In genomic region chr19:16805102-16805501, GRCm38 (mm10) we compare ENCODE assay signal across 29 mouse cellular contexts. TPM values are rescaled to one million over a fixed set of nuclear protein-coding genes. Genes with fewer than 3 reads are reported as not detected.
DNase-seq lines count a peak whose midpoint lies in the region; ATAC-seq and TF ChIP-seq lines count a peak whose summit lies in the region.
"Had no signal": no experiment of that assay in that cellular context is flagged by ENCODE, and none has a peak within 500 bp of the region (broad histone marks: within the 10 kb centered on the region; RNA-seq: fewer than 3 reads in every experiment).

No protein-coding gene starts in this region.

- TF ChIP-seq EP300 in liver, postnatal 0 days (IDR thresholded peaks at IDR 0.05; ENCODE audit: low read depth) = no peak
- no peak for TF ChIP-seq EP300 in liver, embryonic 14.5 days (IDR thresholded peaks at IDR 0.05; ENCODE audit: low read depth)

- no peak for DNase-seq in liver, postnatal 0 days
- peak; percentile 38 for DNase-seq in R1 (ENCODE audit: low read depth, low spot score)
- no peak for DNase-seq in liver, embryonic 14.5 days (ENCODE audit: low read depth in 3 of 3, low spot score in 3 of 3)
- no peak for DNase-seq in layer of hippocampus, adult 8-10 months (ENCODE audit: low spot score in 2 of 2)
- DNase-seq in neural tube, embryonic 10.5 days (ENCODE audit: extremely low spot score, low spot score) = no peak
- DNase-seq: adrenal gland, adult 2 months; adrenal gland, postnatal 10 days; adrenal gland, postnatal 25 days; B cell, adult 2 months; cerebellum, adult 11 months; cerebellum, adult 18-20 months; cerebellum, adult 8-10 months; cerebellum, adult 9-11 months; cerebellum, postnatal 14 days; cerebellum, postnatal 36 days; embryo, embryonic 11 days; forebrain, postnatal 0 days had no signal

- no peak for TF ChIP-seq CTCF in liver, postnatal 0 days (IDR thresholded peaks at IDR 0.05; ENCODE audit: low read depth)
- TF ChIP-seq CTCF in liver, embryonic 14.5 days (IDR thresholded peaks at IDR 0.05; ENCODE audit: low read depth) = no peak

- 30% methylated on average over 3 of the region's 3 CpGs for WGBS in liver, embryonic 12.5 days (ENCODE audit: insufficient replicate concordance)
- 50% methylated on average over 3 of the region's 3 CpGs for WGBS in liver, postnatal 0 days (ENCODE audit: insufficient replicate concordance)
- WGBS in liver, embryonic 14.5 days (ENCODE audit: insufficient replicate concordance) = 50% methylated on average over 3 of the region's 3 CpGs
- WGBS in forebrain, embryonic 15.5 days = 70% methylated on average over 3 of the region's 3 CpGs

- peak overlapping the region; percentile 34; the same call in 1 of the 2 replicates for H3K4me2 ChIP-seq in liver, embryonic 12.5 days
- H3K4me2 ChIP-seq in liver, postnatal 0 days (ENCODE audit: low read depth, low read length) = no peak overlapping the region
- H3K4me2 ChIP-seq in liver, embryonic 14.5 days (ENCODE audit: low read depth) = no peak overlapping the region
- H3K4me2 ChIP-seq in forebrain, embryonic 15.5 days (replicated peaks) = no peak overlapping the region
- H3K4me2 ChIP-seq: embryonic facial prominence, embryonic 13.5 days; embryonic facial prominence, embryonic 15.5 days; forebrain, embryonic 12.5 days had no signal

- H3K4me3 ChIP-seq in liver, embryonic 12.5 days = no peak overlapping the region
- H3K4me3 ChIP-seq in liver, postnatal 0 days (ENCODE audit: low read depth, low read length) = no peak overlapping the region
- no peak overlapping the region for H3K4me3 ChIP-seq in liver, embryonic 14.5 days (ENCODE audit: insufficient read depth in 1 of 2, low read depth in 2 of 2, low read length in 2 of 2)
- H3K4me3 ChIP-seq in forebrain, embryonic 15.5 days = no peak overlapping the region
- H3K4me3 ChIP-seq: embryonic facial prominence, embryonic 13.5 days; embryonic facial prominence, embryonic 15.5 days; erythroblast, embryonic 14.5 days; forebrain, embryonic 10.5 days; forebrain, embryonic 12.5 days had no signal

- H3K9me3 ChIP-seq in liver, embryonic 12.5 days (replicated peaks) = no peaks in the 10 kb centered on the region
- H3K9me3 ChIP-seq in liver, postnatal 0 days (ENCODE audit: low read length) = no peaks in the 10 kb centered on the region
- no peaks in the 10 kb centered on the region for H3K9me3 ChIP-seq in liver, embryonic 14.5 days (ENCODE audit: control insufficient read depth, low read length)
- H3K9me3 ChIP-seq in forebrain, embryonic 15.5 days = no peaks in the 10 kb centered on the region
- H3K9me3 ChIP-seq: embryonic facial prominence, embryonic 13.5 days; embryonic facial prominence, embryonic 15.5 days; forebrain, embryonic 10.5 days; forebrain, embryonic 12.5 days; G1E had no signal

- H3K27ac ChIP-seq in liver, embryonic 12.5 days = no peak overlapping the region
- no peak overlapping the region for H3K27ac ChIP-seq in liver, postnatal 0 days (ENCODE audit: low read depth)
- H3K27ac ChIP-seq in liver, embryonic 14.5 days = no peak overlapping the region
- no peak overlapping the region for H3K27ac ChIP-seq in forebrain, embryonic 15.5 days (replicated peaks)
- H3K27ac ChIP-seq: embryonic facial prominence, embryonic 13.5 days; embryonic facial prominence, embryonic 15.5 days; forebrain, embryonic 10.5 days; forebrain, embryonic 12.5 days had no signal

- H3K36me3 ChIP-seq in liver, embryonic 12.5 days = no peaks in the 10 kb centered on the region
- no peaks in the 10 kb centered on the region for H3K36me3 ChIP-seq in liver, postnatal 0 days (replicated peaks; ENCODE audit: insufficient read depth, low read length)
- H3K36me3 ChIP-seq in liver, embryonic 14.5 days (replicated peaks; ENCODE audit: control insufficient read depth, insufficient read depth, low read depth) = no peaks in the 10 kb centered on the region
- no peaks in the 10 kb centered on the region for H3K36me3 ChIP-seq in forebrain, embryonic 15.5 days
- H3K36me3 ChIP-seq: embryonic facial prominence, embryonic 13.5 days; embryonic facial prominence, embryonic 15.5 days; forebrain, embryonic 10.5 days; forebrain, embryonic 12.5 days; G1E had no signal

- H3K27me3 ChIP-seq in liver, embryonic 12.5 days (replicated peaks) = no peaks in the 10 kb centered on the region
- no peaks in the 10 kb centered on the region for H3K27me3 ChIP-seq in liver, postnatal 0 days (ENCODE audit: insufficient read depth, low read length)
- H3K27me3 ChIP-seq in liver, embryonic 14.5 days (ENCODE audit: control insufficient read depth, insufficient read depth, low read length) = no peaks in the 10 kb centered on the region
- no peaks in the 10 kb centered on the region for H3K27me3 ChIP-seq in forebrain, embryonic 15.5 days
- H3K27me3 ChIP-seq: CH12.LX; embryonic facial prominence, embryonic 13.5 days; embryonic facial prominence, embryonic 15.5 days; forebrain, embryonic 12.5 days; Patski had no signal

- H3K4me1 ChIP-seq in liver, embryonic 12.5 days = peaks cover 21% of the 10 kb centered on the region
- no peaks in the 10 kb centered on the region for H3K4me1 ChIP-seq in liver, postnatal 0 days (ENCODE audit: insufficient read depth)
- peaks cover 11% of the 10 kb centered on the region in 2 experiments for H3K4me1 ChIP-seq in liver, embryonic 14.5 days (replicated peaks; ENCODE audit: control insufficient read depth in 2 of 2, insufficient read depth in 2 of 2, low read length in 1 of 2)
- no peaks in the 10 kb centered on the region for H3K4me1 ChIP-seq in forebrain, embryonic 15.5 days
- H3K4me1 ChIP-seq: embryonic facial prominence, embryonic 13.5 days; embryonic facial prominence, embryonic 15.5 days; forebrain, embryonic 12.5 days had no signal

- ATAC-seq in liver, embryonic 12.5 days = peak; percentile 63; the same call in 1 of the 2 replicates
- no peak for ATAC-seq in liver, postnatal 0 days
- peak; percentile 64; the same call in 1 of the 2 replicates for ATAC-seq in liver, embryonic 14.5 days (ENCODE audit: insufficient read depth)
- ATAC-seq in forebrain, embryonic 15.5 days (replicated peaks) = no peak
- ATAC-seq: CD4-positive, CD25-positive, alpha-beta regulatory T cell, adult 4 months; forebrain, embryonic 14.5 days; forebrain, postnatal 0 days; Patski had no signal

- H3K9ac ChIP-seq in liver, embryonic 12.5 days = no peak overlapping the region
- no peak overlapping the region for H3K9ac ChIP-seq in liver, postnatal 0 days (replicated peaks)
- no peak overlapping the region for H3K9ac ChIP-seq in liver, embryonic 14.5 days (replicated peaks)
- no peak overlapping the region for H3K9ac ChIP-seq in forebrain, embryonic 15.5 days (replicated peaks)
- H3K9ac ChIP-seq: embryonic facial prominence, embryonic 13.5 days; embryonic facial prominence, embryonic 15.5 days; forebrain, embryonic 12.5 days; forebrain, postnatal 0 days had no signal

RNA-seq across cellular contexts. Expression of gene Vps13a, which starts 24.4 kb away (rescaled TPM):
- 10.0 and 10.8 TPM in 2 replicates for polyA plus RNA-seq in liver, embryonic 12.5 days (2016; fragmentation: Nextera tagmentation; extraction: Ambion mirVana)
- polyA plus RNA-seq in liver, postnatal 0 days (2015; fragmentation: Nextera tagmentation; extraction: Ambion mirVana) = 5.4 and 6.2 TPM in 2 replicates
- 4.3 and 6.9 TPM in 2 replicates for polyA plus RNA-seq in liver, embryonic 14.5 days (2012; rRNA removed)
- 8.0 and 8.1 TPM in 2 replicates for polyA plus RNA-seq in liver, embryonic 14.5 days (2014; fragmentation: Nextera tagmentation; extraction: Ambion mirVana)
- 10 to 100 TPM; 58.7 to 86.7 (median 72.7) TPM for total RNA-seq in layer of hippocampus, adult 8-10 months (2022)
- 7.7 TPM in 2 replicates for polyA plus RNA-seq in forebrain, embryonic 15.5 days (2015; fragmentation: Nextera tagmentation; extraction: Ambion mirVana)

Comparison
In these comparisons a context has a peak if more than half of its experiments do, and no peak if none do; other contexts are left out.
1. ATAC-seq: peak in liver, embryonic 12.5 days (single experiment) and liver, embryonic 14.5 days (single experiment); none in liver, postnatal 0 days (single experiment) and forebrain, embryonic 15.5 days (single experiment).